Mouse (Mus musculus) large intestine, adult 2 months (tissue): ENCODE data around the gene Elof1. TPM values are rescaled to one million over a fixed set of nuclear protein-coding genes. Genes with fewer than 3 reads are reported as not detected.
"Not testable (repeated sequence)": the region's sequence is repeated elsewhere in the genome, so short reads cannot be mapped to it uniquely, and the experiment has no call there.

Experiments used
- DNase-seq: peaks from one replicate; pipeline ENCODE4 v3.0.0-alpha.2; 2012; ENCODE audit warnings: low read depth, low spot score
- WGBS: fragments of 180-500 bp; shearing (Covaris S2); methylation state at CpG from one replicate; pipeline ENCODE4 v1.1.7; 2018; 5-methylcytosine and 5-hydroxymethylcytosine counted together
- polyA plus RNA-seq: library from polyadenylated mRNA; depleted of rRNA; stranded (reverse); fragments of >200 nt; gene quantifications from 2 replicates; pipeline ENCODE4 v1.2.3, GENCODE M21; 2012; rRNA removed

Gene Elof1
- 120 and 148 TPM in 2 replicates for polyA plus RNA-seq

DNA sequence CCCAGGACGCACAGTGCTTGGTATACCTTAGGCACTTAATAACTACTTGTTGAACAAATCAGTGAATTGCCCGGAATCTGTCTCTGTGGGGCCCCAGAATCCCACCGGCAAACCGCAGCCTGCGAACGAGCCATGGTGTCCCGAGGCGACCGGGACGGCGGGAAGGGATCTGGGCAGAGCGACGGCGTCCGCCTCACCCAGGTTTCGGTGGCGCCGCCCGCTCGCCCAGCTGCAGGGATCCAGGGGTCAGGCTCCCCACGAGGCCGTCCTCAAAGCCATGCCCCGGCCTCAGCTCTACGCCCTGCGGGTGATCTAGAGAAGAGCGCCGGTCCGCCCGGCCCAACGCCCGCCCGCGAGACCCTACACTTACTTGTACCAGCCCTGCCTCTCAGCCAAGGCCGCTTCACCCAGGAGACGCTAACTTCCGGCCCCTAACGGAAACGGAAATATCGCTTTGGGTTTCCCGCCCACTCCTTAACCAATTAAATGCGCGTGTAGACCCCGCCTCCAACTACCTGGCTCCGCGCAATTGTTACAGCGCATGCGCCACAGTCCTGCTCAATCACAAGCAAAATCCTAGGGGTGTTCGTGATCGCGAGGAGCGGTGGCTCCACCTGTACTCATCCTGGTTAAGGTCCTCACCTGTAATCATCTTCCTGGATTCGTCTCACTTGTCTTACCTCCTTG is at the start of gene Elof1:
TSS of gene Elof1 (minus strand) at position 433 of the 687 bp plus-strand sequence.
- DNase-seq, result peak; percentile 91
- under 1% methylated on average over 52 of the region's 52 CpGs for WGBS

DNA sequence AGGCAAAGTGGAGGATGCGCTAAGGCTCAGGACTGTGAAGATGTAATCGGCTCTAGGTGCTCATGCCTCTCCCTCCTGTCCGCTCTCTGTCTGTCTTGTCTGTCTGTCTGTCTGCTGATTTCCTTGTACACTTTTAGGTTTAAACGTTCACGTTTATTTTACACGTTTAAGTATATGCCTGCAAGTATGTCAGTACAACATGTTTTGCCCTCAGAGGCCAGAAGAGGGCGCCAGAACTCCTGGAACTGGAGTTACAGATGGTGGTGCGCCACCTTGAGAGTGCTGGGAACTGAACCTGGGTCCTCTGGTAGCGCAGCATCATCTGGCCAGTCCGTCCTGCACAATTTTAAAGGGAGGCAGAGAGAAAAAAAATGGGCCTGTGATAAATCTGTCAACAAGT is 49.7 kb upstream of the Elof1 start:
- DNase-seq, result no peak
- 90% methylated on average over 10 of the region's 10 CpGs for WGBS

DNA sequence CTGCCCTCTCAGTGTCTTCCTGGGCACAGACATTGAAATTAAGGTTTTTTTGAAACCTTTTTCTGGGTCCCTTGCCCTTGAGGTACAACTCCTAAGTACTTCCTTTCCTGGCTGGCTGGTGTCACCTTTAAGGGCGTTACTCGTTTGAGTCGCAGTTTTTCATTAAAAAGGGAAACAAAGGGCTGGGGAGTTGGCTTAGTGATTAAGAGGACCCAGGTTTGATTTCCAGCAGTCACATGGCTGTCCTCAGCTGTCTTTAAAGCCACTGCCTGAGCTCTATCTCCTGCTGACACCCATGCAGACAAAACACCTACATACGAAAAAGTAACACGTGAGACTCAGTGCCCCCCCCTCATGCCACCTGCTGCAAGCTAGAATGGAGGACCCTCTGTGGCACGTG is 49.0 kb upstream of the Elof1 start:
- 64% methylated on average over 6 of the region's 6 CpGs for WGBS
- no peak for DNase-seq

DNA sequence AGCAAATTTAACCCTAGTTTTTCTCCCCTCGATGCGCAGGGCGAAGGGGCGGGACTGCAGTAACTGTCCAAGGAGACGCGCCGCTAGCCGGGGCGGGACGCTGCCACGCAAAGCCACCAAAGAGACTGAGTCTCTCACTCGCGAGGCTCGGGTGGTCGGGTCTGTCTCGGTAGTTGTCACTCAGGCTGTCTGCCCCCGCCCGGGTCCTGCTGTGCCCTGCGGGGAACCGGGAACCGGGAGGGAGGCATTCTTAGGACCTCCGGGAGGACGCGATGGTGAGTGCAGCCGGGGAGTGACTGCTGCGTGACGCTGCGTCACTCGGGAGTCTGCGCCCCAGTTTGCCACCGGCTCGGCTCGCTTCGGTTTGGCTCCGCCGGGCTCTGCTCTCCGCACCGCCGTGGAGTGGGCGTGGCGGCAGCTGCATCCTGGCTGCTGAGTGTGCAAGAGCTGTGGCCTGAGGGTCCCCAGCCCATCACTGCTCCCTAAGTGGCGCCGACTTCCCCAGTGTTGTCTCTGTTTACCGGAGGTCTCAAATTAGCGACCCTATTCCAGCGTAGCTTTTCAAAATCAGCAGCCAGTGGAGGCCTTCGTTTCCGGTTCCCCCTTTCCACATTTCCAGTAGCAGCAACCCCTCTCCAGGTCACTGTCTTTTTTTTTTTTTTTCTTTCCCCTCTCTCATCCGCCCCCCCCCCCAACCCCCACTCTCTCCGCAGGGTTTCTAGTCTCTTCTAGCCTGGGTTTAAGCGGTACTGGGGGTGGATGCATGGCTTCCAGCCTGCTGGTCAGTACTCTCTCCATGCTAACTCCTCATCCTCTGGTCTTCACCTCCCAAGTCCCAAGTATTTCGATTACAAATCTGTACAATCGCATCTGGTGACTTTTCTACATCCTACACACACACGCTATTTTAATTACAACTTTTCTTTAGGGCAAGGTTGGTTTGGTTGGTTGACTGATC is 48.0 kb upstream of the Elof1 start:
- 8% methylated on average over 53 of the region's 54 CpGs for WGBS
- DNase-seq, result no peak

DNA sequence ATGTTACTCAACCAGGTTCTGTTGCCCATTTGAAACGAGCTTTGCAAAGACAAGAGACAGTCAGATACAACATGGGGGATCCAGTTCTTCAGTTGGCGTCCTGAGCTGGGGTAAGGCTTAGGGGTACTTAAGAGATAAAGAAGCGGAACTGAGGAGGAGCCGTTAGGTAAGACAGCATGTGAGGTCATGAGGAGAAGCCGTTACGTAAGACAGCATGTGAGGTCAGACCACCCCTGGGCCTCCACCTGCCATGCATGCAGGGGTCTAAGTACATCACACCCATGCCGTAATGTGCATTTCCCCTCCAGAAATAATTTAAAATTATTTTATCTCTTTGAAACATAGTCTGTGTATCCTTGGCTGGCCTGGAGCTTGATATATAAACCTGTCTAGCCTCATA is 45.9 kb upstream of the Elof1 start:
- WGBS, result 91% methylated on average over 7 of the region's 7 CpGs
- DNase-seq, result no peak

DNA sequence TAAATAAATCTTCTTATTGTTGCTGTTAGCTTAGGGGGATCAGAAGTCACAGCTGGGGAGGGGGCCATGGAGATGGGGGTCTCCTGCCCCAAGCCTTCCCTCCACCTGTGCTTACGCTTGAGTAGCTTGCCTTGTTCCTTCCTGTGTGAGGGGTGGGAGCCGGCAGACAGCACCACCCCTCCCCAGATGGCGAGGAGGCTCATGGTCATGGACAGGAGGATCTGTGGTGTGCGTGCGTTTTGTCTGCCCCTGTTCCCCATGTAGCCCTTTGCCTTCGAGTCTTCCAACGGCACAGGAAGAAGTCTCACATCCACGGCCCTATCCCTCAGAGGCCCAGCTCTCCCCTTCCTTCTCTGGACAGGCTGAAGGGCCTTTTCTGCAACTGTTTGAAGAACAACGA is 45.3 kb upstream of the Elof1 start:
- no peak for DNase-seq
- 59% methylated on average over 9 of the region's 9 CpGs for WGBS

DNA sequence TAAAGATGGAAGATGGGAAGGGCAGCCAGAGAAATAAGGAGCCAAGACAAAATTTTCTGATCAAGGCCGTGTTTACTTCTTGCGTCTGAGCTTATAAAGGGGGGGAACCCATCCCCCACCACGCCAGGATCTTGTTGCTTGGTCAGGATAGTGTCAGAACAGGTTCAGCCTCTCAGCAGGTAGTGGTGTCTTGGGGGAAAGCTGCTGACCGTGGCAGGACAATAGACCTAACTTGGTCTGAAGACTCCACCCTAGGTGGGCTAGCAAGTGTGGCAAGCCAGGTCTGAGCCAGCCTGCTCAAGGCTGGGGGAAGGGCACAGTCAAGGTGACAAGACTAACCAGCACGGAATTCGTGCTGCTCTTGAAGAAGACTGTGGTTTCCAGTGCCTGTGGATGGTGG is 44.3 kb upstream of the Elof1 start:
- WGBS, result 54% methylated on average over 6 of the region's 6 CpGs
- no peak for DNase-seq

DNA sequence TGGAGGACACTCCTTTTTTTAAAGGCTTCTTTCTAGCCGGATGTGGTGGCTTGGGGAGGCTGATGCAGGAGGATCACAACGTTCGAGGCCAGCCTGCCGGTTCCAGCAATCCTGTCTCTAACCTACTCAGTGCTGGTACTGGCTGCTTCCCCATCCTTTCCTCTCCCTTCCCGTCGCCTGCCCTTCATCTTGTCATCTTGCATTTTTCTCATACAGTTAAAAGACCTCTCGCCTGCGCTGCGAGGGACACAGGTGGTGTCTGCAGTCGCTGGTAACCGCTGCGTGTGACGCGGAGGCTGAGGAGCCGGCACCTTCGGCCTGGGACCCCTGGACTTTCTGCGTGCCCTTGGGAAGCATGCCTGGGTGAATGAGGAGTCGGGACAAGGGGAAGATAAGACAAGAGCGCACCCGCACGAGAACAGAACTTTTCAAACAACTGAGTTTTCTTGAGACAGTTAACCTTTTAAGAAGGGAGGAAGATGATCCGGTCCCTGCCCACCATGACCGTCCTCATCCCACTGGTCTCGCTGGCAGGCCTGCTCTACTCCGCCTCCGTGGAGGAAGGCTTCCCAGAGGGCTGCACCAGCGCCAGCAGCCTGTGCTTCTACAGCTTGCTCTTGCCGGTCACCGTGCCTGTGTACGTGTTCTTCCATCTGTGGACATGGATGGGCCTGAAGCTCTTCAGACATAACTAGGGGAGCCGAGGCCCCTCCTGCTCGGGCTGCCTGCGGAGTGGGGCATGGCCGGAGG is 40.7 kb upstream of the Elof1 start:
- 79% methylated on average over 34 of the region's 34 CpGs for WGBS
- DNase-seq, result no peak

DNA sequence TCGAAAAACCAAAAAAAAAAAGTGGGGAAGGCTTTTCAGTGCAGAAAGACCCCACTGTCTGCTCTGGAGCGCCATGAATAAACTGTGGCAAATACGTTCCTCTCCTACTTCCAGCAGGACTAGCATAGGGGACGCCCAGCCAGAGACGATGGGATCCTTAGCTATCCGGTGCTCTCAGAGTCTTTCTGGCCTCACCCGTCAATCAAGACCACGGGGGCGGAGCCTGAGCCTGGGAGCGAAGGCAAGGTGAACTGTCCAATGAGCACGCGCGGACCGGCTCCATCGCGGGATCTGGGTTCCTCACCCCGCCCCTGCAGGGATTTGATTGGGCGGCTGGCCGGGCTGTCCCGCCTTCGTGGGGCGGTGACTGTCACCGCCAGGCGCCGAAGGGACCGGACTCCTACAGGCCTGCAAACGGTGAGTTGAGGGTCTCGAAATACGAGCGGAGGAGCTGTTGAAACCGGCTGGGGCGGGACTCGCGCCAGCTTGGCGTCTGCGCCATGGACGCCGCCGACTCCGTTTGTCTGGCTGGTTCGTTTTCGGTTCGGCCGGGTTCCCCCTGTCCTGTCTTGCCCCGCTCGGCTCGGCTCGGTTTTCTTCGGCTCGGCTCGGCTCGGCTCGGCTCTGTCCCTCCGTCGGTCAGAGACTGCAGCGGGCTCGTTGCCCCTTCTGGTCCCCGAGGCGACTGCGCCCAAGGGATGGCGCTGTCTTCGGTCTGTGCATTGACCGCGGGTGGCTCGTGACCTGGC is 39.7 kb upstream of the Elof1 start, which contains the start of gene Pigyl:
TSS of gene Pigyl (plus strand) at position 350 of the 749 bp plus-strand sequence.
- WGBS, result 1% methylated on average over 65 of the region's 65 CpGs
- peak; percentile 99 for DNase-seq

DNA sequence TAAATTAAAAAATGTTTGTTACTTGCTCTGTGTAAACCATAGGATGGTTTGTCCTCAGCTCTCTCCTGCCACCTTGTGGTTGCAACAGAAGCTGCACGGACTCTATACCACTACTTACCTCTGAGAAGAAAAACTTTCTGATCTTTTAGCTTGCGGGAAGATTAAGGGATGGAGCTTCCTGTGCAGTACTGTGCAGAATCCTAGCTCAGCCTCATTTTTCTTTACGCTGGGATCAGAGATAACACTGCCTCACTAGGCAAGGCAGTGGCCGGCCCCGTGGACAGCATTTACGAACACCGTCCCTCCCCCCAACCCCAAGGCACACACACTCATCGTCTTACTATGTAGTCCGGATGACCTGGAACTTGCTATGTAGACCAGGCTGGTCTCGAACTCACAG is 38.6 kb upstream of the Elof1 start:
- DNase-seq, result no peak
- 13% methylated on average over 10 of the region's 10 CpGs for WGBS

DNA sequence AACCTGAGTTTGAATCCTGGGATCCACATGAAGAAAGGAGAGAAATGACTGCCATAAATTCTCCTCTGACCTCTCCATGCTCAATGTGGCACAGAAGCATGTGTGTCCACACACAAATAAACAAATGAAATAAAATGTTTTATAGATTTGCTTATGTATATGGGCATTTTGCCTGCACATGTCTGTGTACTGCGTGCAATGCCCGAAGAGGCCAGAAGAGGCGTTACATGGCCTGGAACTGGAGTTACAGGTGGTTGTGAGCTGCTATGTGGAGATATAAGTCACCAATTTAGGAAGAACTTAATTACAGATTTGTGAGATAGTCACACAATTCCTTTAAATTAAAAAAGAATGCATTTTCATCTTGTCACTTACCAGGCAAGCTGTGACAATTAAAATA is 36.8 kb upstream of the Elof1 start:
- DNase-seq, result no peak
- WGBS, result 94% methylated on average over 3 of the region's 3 CpGs

DNA sequence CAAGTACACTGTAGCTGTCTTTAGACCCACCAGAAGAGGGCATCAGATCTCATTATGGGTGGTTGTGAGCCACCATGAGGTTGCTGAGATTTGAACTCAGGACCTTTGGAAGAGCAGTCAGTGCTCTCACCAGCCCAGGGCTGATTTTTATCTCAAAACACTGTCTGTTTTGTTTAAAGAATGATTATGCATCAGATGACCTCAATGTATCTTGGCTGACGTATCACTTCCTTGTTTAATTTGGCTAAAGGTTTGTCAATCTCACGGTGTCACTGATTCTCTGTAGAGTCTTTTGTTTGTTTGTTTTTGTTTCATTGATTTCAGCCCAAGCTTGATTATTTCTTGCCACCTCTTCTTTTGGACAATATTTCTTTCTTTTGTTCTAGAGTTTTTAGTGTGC is 34.0 kb upstream of the Elof1 start:
- DNase-seq, result no peak
- WGBS, result 16% methylated on average over 2 of the region's 2 CpGs

DNA sequence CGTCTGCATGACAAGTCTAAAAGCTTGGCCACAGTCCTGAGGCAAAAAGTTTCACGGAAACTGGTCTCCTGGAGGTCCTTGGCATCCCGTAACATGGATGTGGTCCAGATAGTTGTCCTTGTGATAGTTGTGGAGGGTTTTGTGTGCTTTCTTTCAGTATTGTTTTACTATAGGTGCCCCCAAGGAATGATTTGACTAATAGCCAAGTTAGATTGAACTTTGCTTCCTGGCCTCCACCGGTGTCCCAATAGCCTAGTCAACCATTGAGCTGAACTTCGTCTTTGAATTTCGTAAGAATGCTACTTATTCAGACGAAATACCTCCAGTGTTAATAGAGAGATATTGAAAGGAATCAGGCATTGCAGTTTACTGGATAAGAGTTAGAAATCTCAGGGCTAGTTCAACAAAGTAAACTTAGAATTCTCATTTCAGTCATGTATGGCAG is 33.3 kb upstream of the Elof1 start:
- not testable (repeated sequence) for DNase-seq
- WGBS, result 75% methylated on average over 7 of the region's 7 CpGs

DNA sequence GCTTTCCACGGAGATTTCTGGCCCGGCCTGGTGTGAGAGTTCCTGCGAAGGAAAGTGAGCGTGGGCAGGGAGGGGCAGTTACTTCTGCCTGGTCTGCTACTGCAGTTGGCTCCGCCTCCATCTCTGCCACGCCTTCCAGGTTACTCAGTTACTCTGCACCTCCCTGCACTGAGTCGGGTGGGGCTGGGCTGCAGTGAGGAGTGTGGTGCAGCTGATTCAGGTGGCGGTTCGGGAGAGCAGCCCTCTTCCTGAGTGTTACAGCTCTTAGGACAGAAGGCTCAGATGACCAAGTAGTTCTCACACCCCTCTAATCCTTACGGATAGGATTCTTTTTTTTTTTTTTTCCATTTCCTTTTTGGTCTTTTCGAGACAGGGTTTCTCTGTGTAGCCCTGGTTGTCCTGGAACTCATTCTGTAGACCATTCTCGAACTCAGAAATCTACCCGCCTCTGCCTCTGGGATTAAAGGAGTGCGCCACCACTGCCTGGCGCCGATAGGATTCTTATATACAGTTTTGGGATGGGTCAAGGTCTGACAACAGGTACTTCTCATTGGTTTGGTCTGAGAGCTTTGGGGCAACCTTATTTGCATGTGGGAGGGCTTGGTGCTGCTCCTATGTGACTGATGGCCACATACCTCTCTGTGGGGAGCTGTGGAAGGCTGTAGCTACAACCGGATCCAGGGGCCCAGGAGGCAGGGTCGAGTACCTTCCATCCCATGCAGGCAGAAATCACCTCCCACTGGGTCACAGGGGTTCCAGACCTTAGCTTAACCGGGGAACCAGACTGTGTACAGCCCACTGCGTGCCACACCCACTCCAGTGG is 32.7 kb upstream of the Elof1 start:
- no peak for DNase-seq

DNA sequence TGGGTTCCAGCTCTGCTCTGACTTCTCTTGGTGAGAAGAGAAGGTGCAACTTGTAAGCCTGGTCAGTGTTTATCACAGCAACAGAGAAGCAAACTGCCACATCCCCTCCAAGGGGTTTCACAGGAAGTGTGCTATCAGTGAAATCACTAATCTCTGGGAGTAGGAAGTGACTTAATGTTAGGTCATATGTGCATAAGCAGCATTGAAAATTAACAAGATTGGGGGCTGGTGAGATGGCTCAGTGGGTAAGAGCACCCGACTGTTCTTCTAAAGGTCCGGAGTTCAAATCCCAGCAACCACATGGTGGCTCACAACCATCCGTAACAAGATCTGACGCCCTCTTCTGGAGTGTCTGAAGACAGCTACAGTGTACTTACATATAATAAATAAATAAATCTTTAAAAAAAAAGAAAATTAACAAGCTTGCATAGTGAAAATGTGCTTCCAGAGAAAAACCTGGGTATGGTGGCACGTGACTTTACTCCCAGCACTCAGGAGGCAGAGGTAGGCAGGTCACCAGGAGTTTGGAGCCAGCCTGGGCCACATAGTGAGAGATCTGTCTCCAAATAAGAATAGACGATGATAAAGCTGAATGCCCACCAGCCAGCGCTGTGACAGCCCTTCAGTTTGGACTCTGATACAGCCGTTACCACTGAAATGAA is 27.5 kb upstream of the Elof1 start:
- 80% methylated on average over 8 of the region's 8 CpGs for WGBS
- no peak for DNase-seq

More for the DNA sequence above, 32.7 kb upstream of the Elof1 start:
- WGBS, result 58% methylated on average over 20 of the region's 20 CpGs

DNA sequence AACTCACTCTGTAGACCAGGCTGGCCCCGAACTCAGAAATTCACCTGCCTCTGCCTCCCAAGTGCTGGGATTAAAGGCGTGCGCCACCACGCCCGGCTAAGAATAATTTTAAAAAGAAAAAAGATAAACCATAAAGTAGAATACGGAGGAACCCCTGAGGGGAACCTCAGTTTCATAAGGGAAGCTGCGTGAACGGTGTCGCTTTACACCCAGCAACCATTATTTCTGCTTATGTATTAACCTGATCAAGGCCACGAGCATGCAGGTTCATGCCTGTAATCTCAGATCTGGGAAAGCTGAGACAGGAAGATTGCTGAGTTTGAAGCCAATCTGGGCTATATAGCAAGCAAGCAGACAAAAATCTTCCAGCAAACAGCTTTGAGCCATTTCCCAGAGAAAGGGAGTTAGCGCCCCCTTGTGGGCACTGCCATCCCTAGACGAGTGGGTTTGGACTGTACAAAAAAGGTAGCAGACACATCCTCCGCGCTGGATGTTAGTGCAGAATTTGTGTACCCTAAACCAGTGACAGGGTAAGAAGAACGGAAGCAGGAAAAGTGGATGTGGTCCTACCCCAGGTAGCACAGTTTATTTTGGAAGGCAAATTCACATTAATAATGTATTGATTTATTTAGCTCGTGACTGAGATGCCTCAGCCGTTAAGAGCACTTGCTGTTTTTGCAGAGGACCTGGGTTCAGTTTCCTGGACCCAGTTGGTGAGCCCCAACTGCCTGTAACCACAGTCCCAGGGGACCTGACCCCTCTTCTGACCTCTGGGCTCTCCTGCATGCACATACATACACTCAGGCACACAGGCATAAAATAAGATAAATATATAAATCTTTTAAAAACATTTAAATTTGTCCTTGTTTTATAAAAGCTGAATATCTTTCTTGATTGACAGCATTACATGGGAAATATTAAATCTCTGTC is 26.4 kb upstream of the Elof1 start:
- WGBS, result 46% methylated on average over 17 of the region's 17 CpGs
- DNase-seq, result peak; percentile 70

DNA sequence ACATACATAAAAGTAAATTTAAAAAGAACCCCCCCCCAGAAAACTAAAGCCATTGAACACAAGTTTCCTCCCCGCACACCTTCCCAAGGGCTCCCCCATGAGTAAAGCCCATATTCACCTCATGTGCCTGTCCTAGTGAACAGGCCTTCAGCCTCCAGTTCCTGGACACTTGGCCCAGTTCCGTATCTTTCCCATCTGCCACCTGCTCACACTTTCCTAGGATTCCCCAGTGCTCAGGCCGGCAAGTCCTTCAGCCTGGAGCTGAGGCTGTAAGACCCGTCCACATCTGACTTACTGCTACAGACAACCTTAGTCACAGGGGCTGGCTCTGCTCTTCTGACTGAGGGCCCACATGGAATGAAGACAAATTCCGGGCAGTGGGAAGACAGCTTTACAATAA is 22.8 kb upstream of the Elof1 start:
- 90% methylated on average over 5 of the region's 5 CpGs for WGBS
- DNase-seq, result no peak
